Mouse (Mus musculus) CH12.LX (cell line): ENCODE data around the gene Nkx6-2. TPM values are rescaled to one million over a fixed set of nuclear protein-coding genes. Genes with fewer than 3 reads are reported as not detected.

Experiments used
- DNase-seq: peaks from one replicate; pipeline ENCODE4 v3.0.0-alpha.2; 2013; ENCODE audit errors: extremely low read depth
- H3K27ac ChIP-seq: 2 replicates; pipeline ENCODE4 v1.5.1; 2012; ENCODE audit warnings: low read depth, mild to moderate bottlenecking, control low read depth, moderate library complexity; ENCODE audit not compliant: insufficient read depth
- H3K27me3 ChIP-seq: replicated peaks from 2 replicates; pipeline ENCODE3; 2012; ENCODE audit warnings: inconsistent platforms
- H3K36me3 ChIP-seq, 2 experiments: replicated peaks in 1 of 2; 2 replicates each; pipeline versions ENCODE3 to v1.6.1; 2012; ENCODE audit warnings: inconsistent platforms in 1 of 2, low read length in 1 of 2, mild to moderate bottlenecking in 1 of 2, mixed read lengths in 1 of 2, moderate library complexity in 1 of 2; ENCODE audit not compliant: control insufficient read depth in 1 of 2, insufficient read depth in 1 of 2
- H3K4me1 ChIP-seq, 2 experiments: 2 replicates each; pipeline ENCODE4 v1.6.1; 2012; ENCODE audit warnings: inconsistent platforms in 1 of 2, moderate library complexity in 1 of 2; ENCODE audit not compliant: insufficient read depth in 2 of 2, control insufficient read depth in 1 of 2
- H3K4me2 ChIP-seq: 2 replicates; pipeline ENCODE4 v1.6.1; 2012; ENCODE audit warnings: low read depth, mild to moderate bottlenecking, control low read depth; ENCODE audit not compliant: poor library complexity, insufficient read depth, severe bottlenecking
- H3K4me3 ChIP-seq, 3 experiments: fragments of 150-350 bp in 1 of 3; sonication (generic) in 1 of 3; replicated peaks in 1 of 3; 2 replicates each; pipeline versions ENCODE3 to v1.5.1; 2011 to 2012; ENCODE audit warnings: low read depth in 2 of 3, low read length in 2 of 3, mild to moderate bottlenecking in 2 of 3, moderate library complexity in 2 of 3, control low read depth in 1 of 3, improper control_type of control experiment in 1 of 3, inconsistent platforms in 1 of 3, mixed read lengths in 1 of 3; ENCODE audit not compliant: poor library complexity in 1 of 3
- H3K79me2 ChIP-seq: replicated peaks from 2 replicates; pipeline ENCODE4 v1.6.1; 2012; ENCODE audit warnings: mild to moderate bottlenecking, moderate library complexity; ENCODE audit not compliant: control insufficient read depth, poor library complexity, insufficient read depth, severe bottlenecking; ENCODE audit errors: extremely low read depth
- H3K9ac ChIP-seq: 2 replicates; pipeline ENCODE4 v1.6.1; 2012; ENCODE audit warnings: low read depth, mild to moderate bottlenecking, control low read depth, moderate library complexity; ENCODE audit not compliant: insufficient read depth
- H3K9me3 ChIP-seq: replicated peaks from 2 replicates; pipeline ENCODE3; 2012; ENCODE audit warnings: low read length, inconsistent platforms, mixed read lengths
- BHLHE40 ChIP-seq: IDR thresholded peaks from 2 replicates; pipeline ENCODE4 v1.6.1; 2011; ENCODE audit warnings: mild to moderate bottlenecking, low read depth, low read length, improper control_type of control experiment
- E2F4 ChIP-seq: IDR thresholded peaks from 2 replicates; pipeline ENCODE4 v1.6.1; 2011; ENCODE audit warnings: low read depth, low read length, improper control_type of control experiment; ENCODE audit not compliant: insufficient replicate concordance
- ETS1 ChIP-seq: conservative IDR thresholded peaks from 2 replicates; pipeline ENCODE4 v1.6.1; 2012; ENCODE audit warnings: low read depth, mild to moderate bottlenecking, inconsistent platforms, low read length, improper control_type of control experiment, moderate library complexity
- GABPA ChIP-seq: IDR thresholded peaks from 2 replicates; pipeline ENCODE4 v1.6.1; 2012; ENCODE audit warnings: low read depth, low read length, improper control_type of control experiment, inconsistent platforms; ENCODE audit not compliant: insufficient replicate concordance
- JUN ChIP-seq: IDR thresholded peaks from 2 replicates; pipeline ENCODE4 v1.6.1; 2011; ENCODE audit warnings: low read depth, mild to moderate bottlenecking, low read length, improper control_type of control experiment, moderate library complexity; ENCODE audit not compliant: insufficient read depth
- JUND ChIP-seq: conservative IDR thresholded peaks from 2 replicates; pipeline ENCODE4 v1.6.1; 2011; ENCODE audit warnings: low read depth, low read length, improper control_type of control experiment
- KAT2A ChIP-seq: IDR thresholded peaks from 2 replicates; pipeline ENCODE4 v1.6.1; 2012; ENCODE audit warnings: low read length, improper control_type of control experiment, inconsistent platforms; ENCODE audit not compliant: insufficient replicate concordance
- MAFK ChIP-seq: IDR thresholded peaks from 2 replicates; pipeline ENCODE4 v1.6.1; 2011; ENCODE audit warnings: low read length, improper control_type of control experiment; ENCODE audit not compliant: insufficient replicate concordance
- MAX ChIP-seq: IDR thresholded peaks from 2 replicates; pipeline ENCODE4 v1.6.1; 2011; ENCODE audit warnings: low read length, improper control_type of control experiment
- MAZ ChIP-seq: IDR thresholded peaks from 2 replicates; pipeline ENCODE4 v1.6.1; 2012; ENCODE audit warnings: low read depth, mild to moderate bottlenecking, inconsistent platforms, low read length, improper control_type of control experiment, moderate library complexity
- NELFE ChIP-seq: IDR thresholded peaks from 2 replicates; pipeline ENCODE4 v1.6.1; 2011; ENCODE audit warnings: low read depth, low read length, improper control_type of control experiment
- NRF1 ChIP-seq: IDR thresholded peaks from 2 replicates; pipeline ENCODE4 v1.6.1; 2014; ENCODE audit warnings: low read depth, mild to moderate bottlenecking, inconsistent platforms, low read length, improper control_type of control experiment, moderate library complexity
- POLR2A ChIP-seq: IDR thresholded peaks from 2 replicates; pipeline ENCODE4 v1.6.1; 2011; ENCODE audit warnings: low read depth, mild to moderate bottlenecking, improper control_type of control experiment, low read length
- RAD21 ChIP-seq: IDR thresholded peaks from 2 replicates; pipeline ENCODE4 v1.6.1; 2011; ENCODE audit warnings: low read depth, mild to moderate bottlenecking, low read length, improper control_type of control experiment, moderate library complexity
- RCOR1 ChIP-seq: conservative IDR thresholded peaks from 2 replicates; pipeline ENCODE4 v1.6.1; 2012; ENCODE audit warnings: low read depth, mild to moderate bottlenecking, inconsistent platforms, low read length, improper control_type of control experiment
- SIN3A ChIP-seq: IDR thresholded peaks from 2 replicates; pipeline ENCODE4 v1.6.1; 2012; ENCODE audit warnings: low read length, improper control_type of control experiment, inconsistent platforms
- SMC3 ChIP-seq: IDR thresholded peaks from 2 replicates; pipeline ENCODE4 v1.6.1; 2011; ENCODE audit warnings: low read depth, low read length, improper control_type of control experiment
- TCF12 ChIP-seq: IDR thresholded peaks from 2 replicates; pipeline ENCODE4 v1.6.1; 2014; ENCODE audit warnings: low read depth, mild to moderate bottlenecking, inconsistent platforms, low read length, improper control_type of control experiment
- USF2 ChIP-seq: conservative IDR thresholded peaks from 2 replicates; pipeline ENCODE4 v1.6.1; 2011; ENCODE audit warnings: low read depth, low read length, improper control_type of control experiment
- ZKSCAN1 ChIP-seq: IDR thresholded peaks from 2 replicates; pipeline ENCODE4 v1.6.1; 2012; ENCODE audit warnings: low read depth, inconsistent platforms, low read length, improper control_type of control experiment, borderline replicate concordance
- ZMIZ1 ChIP-seq: IDR thresholded peaks from 2 replicates; pipeline ENCODE4 v1.6.1; 2012; ENCODE audit warnings: low read depth, mild to moderate bottlenecking, inconsistent platforms, low read length, improper control_type of control experiment
- ZNF384 ChIP-seq: IDR thresholded peaks from 2 replicates; pipeline ENCODE4 v1.6.1; 2012; ENCODE audit warnings: low read depth, low read length, improper control_type of control experiment, inconsistent platforms
- dilution Hi-C: fragments of 300-500 bp; cut with MboI; formaldehyde crosslinking; loops from 2 replicates; pipeline ENCODE4 v1.14.3; 2020; ENCODE audit warnings: low sequenced_read_pairs; ENCODE audit not compliant: extremely low pct_unique_long_range_greater_than_20kb, extremely low pct_ligation_motif_present
- in situ Hi-C: fragments of 300-500 bp; cut with MboI; formaldehyde crosslinking; loops from 3 replicates; pipeline ENCODE4 v1.14.3; 2019; ENCODE audit warnings: low sequenced_read_pairs, low pct_ligation_motif_present, low pct_unique_long_range_greater_than_20kb, mixed read lengths
- polyA plus RNA-seq: library from polyadenylated mRNA; unstranded; fragments of >175 nt; gene quantifications from 2 replicates; pipeline ENCODE4 v1.2.1, GENCODE M21; 2012; ENCODE audit warnings: low read depth; ENCODE audit not compliant: insufficient read length
- total RNA-seq, 2 experiments: library from RNA; depleted of rRNA; stranded (reverse); fragments of 300-350 nt in 1 of 2; fragments of >200 nt in 1 of 2; gene quantifications; 2 replicates each; pipeline ENCODE4 v1.2.3; 2012 to 2014

Nkx6-2 gene
- total and polyA plus RNA-seq, 3 experiments, result not detected

- Histone ChIP-seq H3K4me3 (no peak overlapping the region), H3K27me3 (no peaks in the 10 kb centered on the region), H3K9ac (no peak overlapping the region), H3K9me3 (no peaks in the 10 kb centered on the region), H3K36me3 (peaks cover 0 to 4% of the 10 kb centered on the region in 2 experiments), H3K4me2 (no peak overlapping the region), H3K27ac (no peak overlapping the region), H3K4me1 (no peaks in the 10 kb centered on the region), H3K79me2 (no peaks in the 10 kb centered on the region)
- no peak for DNase-seq
- in situ Hi-C loops (no loop called here), dilution Hi-C loops (no loop called here)
- no peak for TF ChIP-seq USF2
- no peak for TF ChIP-seq GABPA
- no peak for TF ChIP-seq MAX
- no peak for TF ChIP-seq SMC3
- no peak; the same call in 1 of the 2 replicates for TF ChIP-seq ZNF384
- no peak for TF ChIP-seq MAFK
- TF ChIP-seq RCOR1, result no peak
- no peak for TF ChIP-seq NRF1
- no peak for TF ChIP-seq POLR2A
- no peak for TF ChIP-seq ZMIZ1
- no peak for TF ChIP-seq MAZ
- TF ChIP-seq ETS1, result no peak
- no peak for TF ChIP-seq KAT2A
- no peak for TF ChIP-seq JUN
- no peak for TF ChIP-seq E2F4
- TF ChIP-seq RAD21, result no peak
- no peak for TF ChIP-seq BHLHE40
- no peak for TF ChIP-seq SIN3A
- TF ChIP-seq NELFE, result no peak
- no peak for TF ChIP-seq ZKSCAN1
Measured at GRCm38 (mm10) chr7:139551519-139551918, 31.1 kb downstream of the Nkx6-2 start.

- no peaks in the 10 kb centered on the region for H3K27me3 ChIP-seq
Measured at GRCm38 (mm10) chr7:139550086-139550783, 32.4 kb downstream of the Nkx6-2 start.

More at GRCm38 (mm10) chr7:139550086-139550783, 32.4 kb downstream of the Nkx6-2 start:
- dilution Hi-C loops, result no loop called here
- Histone ChIP-seq H3K9ac (no peak overlapping the region), H3K4me2 (no peak overlapping the region), H3K4me1 (peaks cover 0 to 9% of the 10 kb centered on the region in 2 experiments; a peak in 2 of 4 replicates), H3K79me2 (no peaks in the 10 kb centered on the region), H3K36me3 (peaks cover 0 to 5% of the 10 kb centered on the region in 2 experiments), H3K27ac (no peak overlapping the region)
- DNase-seq, result no peak
- TF ChIP-seq JUND (no peak), POLR2A (no peak), USF2 (no peak), ZNF384 (no peak), TCF12 (no peak), GABPA (no peak), ETS1 (no peak), E2F4 (no peak)
- TF ChIP-seq, all 38 proteins: peak for 0
- Histone ChIP-seq H3K4me3 (no peak overlapping the region), H3K9me3 (no peaks in the 10 kb centered on the region)
- in situ Hi-C loops, result no loop called here
